Mouse (Mus musculus): ENCODE data around the gene Fndc10. TPM values are rescaled to one million over a fixed set of nuclear protein-coding genes. Genes with fewer than 3 reads are reported as not detected.
A peak's percentile ranks its signal among the peaks of the same experiment; 100 is the strongest.
"Not testable (repeated sequence)": the region's sequence is repeated elsewhere in the genome, so short reads cannot be mapped to it uniquely, and the experiment has no call there.

Fndc10 gene
- total RNA-seq, 1 experiment from 2014 or later, result 6.9 TPM

GRCm38 (mm10) chr4:155708988-155709387 is 14.8 kb downstream of the Fndc10 start:
- ATAC-seq (replicated peaks in 1 of 2; ENCODE audit: insufficient read depth in 1 of 2, low FRiP score in 2 of 2, low TSS enrichment in 1 of 2, low read depth in 1 of 2, poor library complexity in 2 of 2, severe bottlenecking in 2 of 2), result no peak

GRCm38 (mm10) chr4:155710521-155711252 is 16.5 kb downstream of the Fndc10 start:
- 0 out of 4 replicates have a peak, but pooled peaks have one; percentile 27 to 41 for ATAC-seq (replicated peaks in 1 of 2; ENCODE audit: insufficient read depth in 1 of 2, low FRiP score in 2 of 2, low TSS enrichment in 1 of 2, low read depth in 1 of 2, poor library complexity in 2 of 2, severe bottlenecking in 2 of 2)

GRCm38 (mm10) chr4:155721668-155722083 is 27.5 kb downstream of the Fndc10 start:
- peak; percentile 17 to 53; a peak in 1 of 4 replicates for ATAC-seq (replicated peaks in 1 of 2; ENCODE audit: insufficient read depth in 1 of 2, low FRiP score in 2 of 2, low TSS enrichment in 1 of 2, low read depth in 1 of 2, poor library complexity in 2 of 2, severe bottlenecking in 2 of 2)

- ATAC-seq (replicated peaks in 1 of 2; ENCODE audit: insufficient read depth in 1 of 2, low FRiP score in 2 of 2, low TSS enrichment in 1 of 2, low read depth in 1 of 2, poor library complexity in 2 of 2, severe bottlenecking in 2 of 2), result no peak
These were observed 33.9 kb downstream of the Fndc10 start for GRCm38 (mm10) chr4:155727993-155728392.

GRCm38 (mm10) chr4:155733267-155733666 is 39.1 kb downstream of the Fndc10 start:
- ATAC-seq (replicated peaks in 1 of 2; ENCODE audit: insufficient read depth in 1 of 2, low FRiP score in 2 of 2, low TSS enrichment in 1 of 2, low read depth in 1 of 2, poor library complexity in 2 of 2, severe bottlenecking in 2 of 2), result no peak

- ATAC-seq (replicated peaks in 1 of 2; ENCODE audit: insufficient read depth in 1 of 2, low FRiP score in 2 of 2, low TSS enrichment in 1 of 2, low read depth in 1 of 2, poor library complexity in 2 of 2, severe bottlenecking in 2 of 2), result peak; percentile 77 to 86
These were observed 40.3 kb downstream of the Fndc10 start, which contains the start of gene Tmem240 for GRCm38 (mm10) chr4:155734350-155734941. TSS of gene Tmem240 (plus strand) at chr4:155734800.

- no peak; a peak in 1 of 4 replicates for ATAC-seq (replicated peaks in 1 of 2; ENCODE audit: insufficient read depth in 1 of 2, low FRiP score in 2 of 2, low TSS enrichment in 1 of 2, low read depth in 1 of 2, poor library complexity in 2 of 2, severe bottlenecking in 2 of 2)
These were observed 41.0 kb downstream of the Fndc10 start for GRCm38 (mm10) chr4:155734951-155735702.

GRCm38 (mm10) chr4:155735788-155736187 is 41.6 kb downstream of the Fndc10 start:
- ATAC-seq (replicated peaks in 1 of 2; ENCODE audit: insufficient read depth in 1 of 2, low FRiP score in 2 of 2, low TSS enrichment in 1 of 2, low read depth in 1 of 2, poor library complexity in 2 of 2, severe bottlenecking in 2 of 2), result no peak

- no peak for ATAC-seq (replicated peaks in 1 of 2; ENCODE audit: insufficient read depth in 1 of 2, low FRiP score in 2 of 2, low TSS enrichment in 1 of 2, low read depth in 1 of 2, poor library complexity in 2 of 2, severe bottlenecking in 2 of 2)
These were observed 42.3 kb downstream of the Fndc10 start for GRCm38 (mm10) chr4:155736421-155736820.

- ATAC-seq (replicated peaks in 1 of 2; ENCODE audit: insufficient read depth in 1 of 2, low FRiP score in 2 of 2, low TSS enrichment in 1 of 2, low read depth in 1 of 2, poor library complexity in 2 of 2, severe bottlenecking in 2 of 2), result no peak
These were observed 44.1 kb downstream of the Fndc10 start for GRCm38 (mm10) chr4:155738262-155738661.

- no peak for ATAC-seq (replicated peaks in 1 of 2; ENCODE audit: insufficient read depth in 1 of 2, low FRiP score in 2 of 2, low TSS enrichment in 1 of 2, low read depth in 1 of 2, poor library complexity in 2 of 2, severe bottlenecking in 2 of 2)
These were observed 45.0 kb downstream of the Fndc10 start for GRCm38 (mm10) chr4:155739152-155739551.

- no peak for ATAC-seq (replicated peaks in 1 of 2; ENCODE audit: insufficient read depth in 1 of 2, low FRiP score in 2 of 2, low TSS enrichment in 1 of 2, low read depth in 1 of 2, poor library complexity in 2 of 2, severe bottlenecking in 2 of 2)
These were observed 45.8 kb downstream of the Fndc10 start for GRCm38 (mm10) chr4:155739741-155740636.

GRCm38 (mm10) chr4:155740681-155741080 is 46.5 kb downstream of the Fndc10 start:
- ATAC-seq (replicated peaks in 1 of 2; ENCODE audit: insufficient read depth in 1 of 2, low FRiP score in 2 of 2, low TSS enrichment in 1 of 2, low read depth in 1 of 2, poor library complexity in 2 of 2, severe bottlenecking in 2 of 2), result not testable (repeated sequence)

- ATAC-seq (replicated peaks in 1 of 2; ENCODE audit: insufficient read depth in 1 of 2, low FRiP score in 2 of 2, low TSS enrichment in 1 of 2, low read depth in 1 of 2, poor library complexity in 2 of 2, severe bottlenecking in 2 of 2), result no peak
These were observed 48.5 kb downstream of the Fndc10 start for GRCm38 (mm10) chr4:155742684-155743083.

- ATAC-seq (replicated peaks in 1 of 2; ENCODE audit: insufficient read depth in 1 of 2, low FRiP score in 2 of 2, low TSS enrichment in 1 of 2, low read depth in 1 of 2, poor library complexity in 2 of 2, severe bottlenecking in 2 of 2), result no peak
These were observed 50.3 kb downstream of the Fndc10 start for GRCm38 (mm10) chr4:155744474-155744873.

- no peak for ATAC-seq (replicated peaks in 1 of 2; ENCODE audit: insufficient read depth in 1 of 2, low FRiP score in 2 of 2, low TSS enrichment in 1 of 2, low read depth in 1 of 2, poor library complexity in 2 of 2, severe bottlenecking in 2 of 2)
These were observed 51.0 kb downstream of the Fndc10 start for GRCm38 (mm10) chr4:155745136-155745535.
